Mouse (Mus musculus) limb, embryonic 14.5 days (tissue): Measurements from ENCODE around the gene Rbms3. TPM values are rescaled to one million over a fixed set of nuclear protein-coding genes. Genes with fewer than 3 reads are reported as not detected.

Source experiments
- ATAC-seq: fragments of 200-750 bp; cut with Nextera tagmentation; 2 replicates; pipeline ENCODE4 v1.8.0; 2017; ENCODE audit warnings: low read depth, moderate number of reproducible peaks, moderate TSS enrichment; ENCODE audit not compliant: low FRiP score
- DNase-seq: peaks from one replicate; pipeline ENCODE4 v3.0.0-alpha.2; 2015; ENCODE audit warnings: low spot score
- H3K27ac ChIP-seq: fragments of 300-500 bp; sonication (generic); replicated peaks from 2 replicates; pipeline ENCODE4 v1.5.1; 2014; ENCODE audit warnings: low read depth, mild to moderate bottlenecking, low read length, moderate library complexity, mixed read lengths
- H3K27me3 ChIP-seq: fragments of 300-500 bp; sonication (generic); 2 replicates; pipeline ENCODE4 v1.6.1; 2014; ENCODE audit warnings: low read length, mixed read lengths; ENCODE audit not compliant: control insufficient read depth, insufficient read depth
- H3K36me3 ChIP-seq: fragments of 300-500 bp; sonication (generic); 2 replicates; pipeline ENCODE4 v1.6.1; 2014; ENCODE audit warnings: mild to moderate bottlenecking, low read length, moderate library complexity, mixed read lengths; ENCODE audit not compliant: control insufficient read depth, insufficient read depth
- H3K4me1 ChIP-seq: fragments of 300-500 bp; sonication (generic); 2 replicates; pipeline ENCODE4 v1.6.1; 2014; ENCODE audit warnings: antibody characterized with exemption, low read length, mixed read lengths; ENCODE audit not compliant: control insufficient read depth, insufficient read depth
- H3K4me2 ChIP-seq: fragments of 300-500 bp; sonication (generic); replicated peaks from 2 replicates; pipeline ENCODE4 v1.6.1; 2014; ENCODE audit warnings: low read depth, mild to moderate bottlenecking, low read length, moderate library complexity; ENCODE audit not compliant: severe bottlenecking
- H3K4me3 ChIP-seq: fragments of 300-500 bp; sonication (generic); replicated peaks from 2 replicates; pipeline ENCODE4 v1.5.1; 2014; ENCODE audit warnings: low read length
- H3K9ac ChIP-seq: fragments of 300-500 bp; sonication (generic); 2 replicates; pipeline ENCODE4 v1.6.1; 2014; ENCODE audit warnings: mild to moderate bottlenecking, low read depth, low read length, moderate library complexity; ENCODE audit not compliant: severe bottlenecking
- H3K9me3 ChIP-seq: fragments of 300-500 bp; sonication (generic); 2 replicates; pipeline ENCODE4 v1.6.1; 2016; ENCODE audit warnings: low read length; ENCODE audit not compliant: control insufficient read depth
- POLR2A ChIP-seq: fragments of 200-500 bp; IDR thresholded peaks from 2 replicates; pipeline ENCODE4 v1.8.0; 2012; ENCODE audit warnings: inconsistent platforms, mild to moderate bottlenecking, moderate library complexity, borderline replicate concordance; ENCODE audit not compliant: insufficient read depth, insufficient read length; ENCODE audit errors: extremely low read depth
- WGBS: fragments of 180-500 bp; shearing (Covaris S2); extraction: QIAGEN DNeasy Blood & Tissue Kit; methylation state at CpG from one replicate; pipeline ENCODE4 v1.1.7; 2014; 5-methylcytosine and 5-hydroxymethylcytosine counted together
- polyA plus RNA-seq, 2 experiments: library from polyadenylated mRNA; depleted of rRNA in 1 of 2; stranded (reverse) in 1 of 2; unstranded in 1 of 2; fragments of >200 nt; fragmentation: Nextera tagmentation in 1 of 2; extraction: Ambion mirVana in 1 of 2; gene quantifications; 2 replicates each; pipeline versions ENCODE4 v1.2.1 to v1.2.3; 2012 to 2014

The Rbms3 gene
- polyA plus RNA-seq, 2 experiments = 42.1 to 94.5 TPM

- 76% methylated on average over 6 of the region's 6 CpGs for WGBS
- TF ChIP-seq POLR2A = no peak
- DNase-seq = no peak
- H3K36me3 ChIP-seq = no peaks in the 10 kb centered on the region
- H3K9me3 ChIP-seq = 0 out of 2 replicates have a peak, but pooled peaks cover 4% of the 10 kb centered on the region
- ATAC-seq = no peak
- peaks cover 22% of the 10 kb centered on the region for H3K4me1 ChIP-seq
- no peak overlapping the region for H3K4me2 ChIP-seq
- H3K9ac ChIP-seq = no peak overlapping the region
- H3K27me3 ChIP-seq = no peaks in the 10 kb centered on the region
- no peak overlapping the region for H3K4me3 ChIP-seq
- no peak overlapping the region for H3K27ac ChIP-seq
Observed at GRCm38 (mm10) chr9:116872346-116872745, 757.4 kb downstream of the Rbms3 start.

- H3K4me1 ChIP-seq = peaks cover 23% of the 10 kb centered on the region
- no peak overlapping the region for H3K27ac ChIP-seq
- no peaks in the 10 kb centered on the region for H3K27me3 ChIP-seq
- H3K4me2 ChIP-seq = no peak overlapping the region
- no peak overlapping the region for H3K9ac ChIP-seq
- TF ChIP-seq POLR2A = no peak
- H3K36me3 ChIP-seq = no peaks in the 10 kb centered on the region
- H3K9me3 ChIP-seq = 0 out of 2 replicates have a peak, but pooled peaks cover 4% of the 10 kb centered on the region
- 92% methylated on average over 5 of the region's 5 CpGs for WGBS
- H3K4me3 ChIP-seq = no peak overlapping the region
- DNase-seq = no peak
- no peak for ATAC-seq
Observed at GRCm38 (mm10) chr9:116871576-116871975, 758.1 kb downstream of the Rbms3 start.

- no peaks in the 10 kb centered on the region for H3K27me3 ChIP-seq
- H3K4me2 ChIP-seq = no peak overlapping the region
- H3K27ac ChIP-seq = no peak overlapping the region
- WGBS = 86% methylated on average over 7 of the region's 7 CpGs
- ATAC-seq (no peak), DNase-seq (no peak)
- peaks cover 28% of the 10 kb centered on the region for H3K4me1 ChIP-seq
- no peak for TF ChIP-seq POLR2A
- H3K36me3 ChIP-seq = no peaks in the 10 kb centered on the region
- H3K4me3 ChIP-seq = no peak overlapping the region
- H3K9me3 ChIP-seq = no peaks in the 10 kb centered on the region
- no peak overlapping the region for H3K9ac ChIP-seq
Observed at GRCm38 (mm10) chr9:116866060-116866459, 763.7 kb downstream of the Rbms3 start.

GRCm38 (mm10) chr9:116863626-116864025, 766.1 kb downstream of the Rbms3 start:
- WGBS = 11% methylated on average over 4 of the region's 4 CpGs
- Histone ChIP-seq H3K4me1 (peaks cover 27% of the 10 kb centered on the region), H3K9ac (no peak overlapping the region), H3K27me3 (no peaks in the 10 kb centered on the region), H3K36me3 (no peaks in the 10 kb centered on the region), H3K4me3 (no peak overlapping the region), H3K9me3 (no peaks in the 10 kb centered on the region), H3K4me2 (no peak overlapping the region), H3K27ac (peak overlapping the region; percentile 61)
- DNase-seq (peak; percentile 15), ATAC-seq (peak; percentile 69)
- TF ChIP-seq POLR2A = no peak

- peaks cover 27% of the 10 kb centered on the region for H3K4me1 ChIP-seq
- no peaks in the 10 kb centered on the region for H3K36me3 ChIP-seq
- 88% methylated on average over 3 of the region's 3 CpGs for WGBS
- DNase-seq = no peak
- H3K9ac ChIP-seq = no peak overlapping the region
- no peaks in the 10 kb centered on the region for H3K9me3 ChIP-seq
- no peak for ATAC-seq
- TF ChIP-seq POLR2A = no peak
- no peak overlapping the region for H3K27ac ChIP-seq
- no peak overlapping the region for H3K4me3 ChIP-seq
- H3K27me3 ChIP-seq = no peaks in the 10 kb centered on the region
- H3K4me2 ChIP-seq = no peak overlapping the region
Observed at GRCm38 (mm10) chr9:116862341-116862740, 767.4 kb downstream of the Rbms3 start.
